ENCODE assay signal across 8 mouse cellular contexts in the genomic region with DNA sequence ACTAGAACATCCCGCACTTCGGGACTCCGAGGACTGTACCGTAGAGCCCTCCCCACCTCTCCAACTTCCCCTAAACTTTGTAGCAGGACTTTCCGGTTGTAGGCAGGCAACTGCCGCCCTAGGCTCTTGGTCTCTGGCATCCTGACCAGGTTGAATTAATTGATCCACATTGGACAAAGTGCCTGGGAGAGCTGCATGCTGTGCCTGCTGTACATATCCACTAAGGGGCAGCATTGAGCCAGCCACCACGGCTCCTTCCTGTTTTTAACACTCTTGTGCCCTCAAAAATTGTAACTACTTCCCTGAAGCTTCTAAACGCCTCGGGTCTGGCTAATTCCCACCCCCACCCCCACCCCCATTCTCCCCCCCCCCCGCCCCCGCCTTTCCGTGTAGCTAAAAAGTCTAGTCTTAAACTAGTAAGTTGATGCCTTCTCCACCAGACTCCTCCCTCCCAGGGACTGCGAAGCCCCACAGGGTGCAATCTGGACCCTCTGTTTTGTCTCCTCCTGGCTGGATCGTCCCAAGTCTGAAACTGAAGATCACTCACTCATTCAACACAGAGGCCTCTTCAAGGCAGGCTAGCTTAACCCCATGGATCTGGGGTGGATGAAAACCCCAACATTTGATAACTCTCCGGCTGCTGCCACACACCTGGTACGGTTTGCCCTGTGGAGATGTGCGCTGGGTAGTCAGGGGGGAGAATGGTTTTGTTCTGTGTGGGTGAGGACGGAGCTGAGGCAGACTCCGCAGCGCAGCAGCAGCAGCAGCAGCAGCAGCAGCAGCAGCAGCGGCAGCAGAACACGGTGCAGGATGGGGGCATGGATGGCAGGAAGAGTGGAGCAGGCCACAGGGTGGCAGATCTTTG.
A peak's percentile ranks its signal among the peaks of the same experiment; 100 is the strongest.
DNase-seq lines count a peak whose midpoint lies in the region; ATAC-seq and TF ChIP-seq lines count a peak whose summit lies in the region.

No protein-coding gene starts in this region.

- H3K27me3 ChIP-seq in liver, adult 2 months (ENCODE audit: control insufficient read depth, insufficient read depth, low read length), result no peaks in the 10 kb centered on the region
- peaks cover 9% of the 10 kb centered on the region; the same call in 1 of the 2 replicates for H3K27me3 ChIP-seq in liver, embryonic 12.5 days (replicated peaks)
- peaks cover 4% of the 10 kb centered on the region for H3K27me3 ChIP-seq in Patski
- peaks cover 3% of the 10 kb centered on the region; the same call in 1 of the 2 replicates for H3K27me3 ChIP-seq in embryonic facial prominence, embryonic 15.5 days
- no peaks in the 10 kb centered on the region for H3K27me3 ChIP-seq in intestine, embryonic 16.5 days (replicated peaks; ENCODE audit: control insufficient read depth, insufficient read depth, low read length)
- H3K27me3 ChIP-seq in stomach, embryonic 16.5 days (ENCODE audit: control insufficient read depth, insufficient read depth, low read length), result no peaks in the 10 kb centered on the region; the same call in 1 of the 2 replicates

- H3K9ac ChIP-seq in liver, adult 2 months (ENCODE audit: low read depth, low read length), result no peak overlapping the region
- no peak overlapping the region for H3K9ac ChIP-seq in liver, embryonic 12.5 days
- H3K9ac ChIP-seq in embryonic facial prominence, embryonic 15.5 days, result no peak overlapping the region
- H3K9ac ChIP-seq in intestine, embryonic 16.5 days (ENCODE audit: low read depth, low read length), result no peak overlapping the region
- no peak overlapping the region for H3K9ac ChIP-seq in stomach, embryonic 16.5 days (ENCODE audit: low read length)

- no peaks in the 10 kb centered on the region for H3K79me2 ChIP-seq in liver, adult 2 months (ENCODE audit: control insufficient read depth, insufficient read depth, low read length)

- H3K36me3 ChIP-seq in liver, adult 2 months (ENCODE audit: control insufficient read depth, insufficient read depth, low read length), result no peaks in the 10 kb centered on the region
- no peaks in the 10 kb centered on the region for H3K36me3 ChIP-seq in liver, embryonic 12.5 days
- H3K36me3 ChIP-seq in embryonic facial prominence, embryonic 15.5 days, result no peaks in the 10 kb centered on the region
- no peaks in the 10 kb centered on the region for H3K36me3 ChIP-seq in intestine, embryonic 16.5 days (ENCODE audit: control insufficient read depth, insufficient read depth, low read length)
- H3K36me3 ChIP-seq in stomach, embryonic 16.5 days (ENCODE audit: control insufficient read depth, insufficient read depth, low read length), result no peaks in the 10 kb centered on the region

- in situ Hi-C loops in Patski (cut with MboI; ENCODE audit: low pct_unique_long_range_greater_than_20kb), result loop anchor here (5.0 kb wide), 3 partner anchors 328 to 563 kb away; no protein-coding TSS in a partner anchor

- CTCF ChIA-PET in Patski (lab: Charles Lee), result interaction anchor here (1.2 to 1.5 kb wide), 4 partner anchors 9 to 446 kb away, joined by 3 to 6 read pairs (median 4); no protein-coding TSS in a partner anchor

- H3K4me1 ChIP-seq in liver, adult 2 months (ENCODE audit: control insufficient read depth, insufficient read depth, low read length), result no peaks in the 10 kb centered on the region
- H3K4me1 ChIP-seq in liver, embryonic 12.5 days, result peaks cover 9% of the 10 kb centered on the region; the same call in 1 of the 2 replicates
- H3K4me1 ChIP-seq in embryonic facial prominence, embryonic 15.5 days, result peaks cover 15% of the 10 kb centered on the region
- H3K4me1 ChIP-seq in intestine, embryonic 16.5 days (ENCODE audit: control insufficient read depth, insufficient read depth, low read length), result peaks cover 3% of the 10 kb centered on the region; the same call in 1 of the 2 replicates
- H3K4me1 ChIP-seq in stomach, embryonic 16.5 days (ENCODE audit: control insufficient read depth, insufficient read depth, low read length), result no peaks in the 10 kb centered on the region

- TF ChIP-seq POLR2A in liver, adult 2 months (IDR thresholded peaks at IDR 0.05; ENCODE audit: extremely low read depth, insufficient read depth, low read length), result no peak

- peak; percentile 87 for TF ChIP-seq CTCF in liver, adult 2 months (IDR thresholded peaks at IDR 0.05; ENCODE audit: low read depth, low read length)
- TF ChIP-seq CTCF in Patski (IDR thresholded peaks at IDR 0.05), result peak; percentile 68

- peak; percentile 41 for DNase-seq in liver, adult 2 months (ENCODE audit: extremely low read depth, low read depth, low spot score)
- no peak for DNase-seq in Patski (ENCODE audit: low read depth, low spot score)
- peak; percentile 49 for DNase-seq in lung, postnatal 36 days
- DNase-seq in layer of hippocampus, adult 11-12 months (ENCODE audit: low spot score), result no peak

- WGBS in liver, adult 2 months, result 37% methylated on average over 22 of the region's 22 CpGs
- 37% methylated on average over 21 of the region's 22 CpGs for WGBS in liver, embryonic 12.5 days (ENCODE audit: insufficient replicate concordance)
- WGBS in embryonic facial prominence, embryonic 15.5 days, result 26% methylated on average over 21 of the region's 22 CpGs
- WGBS in intestine, embryonic 16.5 days, result 43% methylated on average over 22 of the region's 22 CpGs
- WGBS in stomach, embryonic 16.5 days, result 37% methylated on average over 22 of the region's 22 CpGs

- ATAC-seq in liver, embryonic 12.5 days, result no peak
- no peak for ATAC-seq in Patski
- no peak for ATAC-seq in embryonic facial prominence, embryonic 15.5 days (ENCODE audit: insufficient number of reproducible peaks, low FRiP score, low TSS enrichment, low read depth)
- ATAC-seq in intestine, embryonic 16.5 days, result no peak
- ATAC-seq in stomach, embryonic 16.5 days (ENCODE audit: insufficient read depth, low FRiP score), result no peak

- H3K4me3 ChIP-seq in liver, adult 2 months (ENCODE audit: insufficient read depth, low read depth, low read length), result no peak overlapping the region
- H3K4me3 ChIP-seq in liver, embryonic 12.5 days, result no peak overlapping the region
- H3K4me3 ChIP-seq in embryonic facial prominence, embryonic 15.5 days (replicated peaks), result peak overlapping the region; percentile 25
- no peak overlapping the region for H3K4me3 ChIP-seq in intestine, embryonic 16.5 days (ENCODE audit: low read length)
- H3K4me3 ChIP-seq in stomach, embryonic 16.5 days (replicated peaks; ENCODE audit: low read length), result no peak overlapping the region

- H3K27ac ChIP-seq in liver, adult 2 months (replicated peaks; ENCODE audit: insufficient read depth, low read depth, low read length), result no peak overlapping the region
- H3K27ac ChIP-seq in liver, embryonic 12.5 days, result no peak overlapping the region
- no peak overlapping the region for H3K27ac ChIP-seq in embryonic facial prominence, embryonic 15.5 days (replicated peaks)
- no peak overlapping the region for H3K27ac ChIP-seq in intestine, embryonic 16.5 days (ENCODE audit: low read length)
- H3K27ac ChIP-seq in stomach, embryonic 16.5 days (ENCODE audit: low read length), result no peak overlapping the region

- POLR2A ChIA-PET in Patski (lab: Charles Lee), result no interaction called here

- H3K9me3 ChIP-seq in liver, embryonic 12.5 days (replicated peaks), result no peaks in the 10 kb centered on the region
- H3K9me3 ChIP-seq in embryonic facial prominence, embryonic 15.5 days (replicated peaks), result no peaks in the 10 kb centered on the region
- no peaks in the 10 kb centered on the region for H3K9me3 ChIP-seq in intestine, embryonic 16.5 days (ENCODE audit: control insufficient read depth, low read length)
- no peaks in the 10 kb centered on the region for H3K9me3 ChIP-seq in stomach, embryonic 16.5 days (replicated peaks; ENCODE audit: control insufficient read depth, low read length)

- H3K4me2 ChIP-seq in liver, embryonic 12.5 days, result no peak overlapping the region
- H3K4me2 ChIP-seq in embryonic facial prominence, embryonic 15.5 days (replicated peaks), result peak overlapping the region; percentile 43
- H3K4me2 ChIP-seq in intestine, embryonic 16.5 days (ENCODE audit: low read depth, low read length), result peak overlapping the region; percentile 30
- peak overlapping the region; percentile 22; the same call in 1 of the 2 replicates for H3K4me2 ChIP-seq in stomach, embryonic 16.5 days (ENCODE audit: low read depth, low read length)

Comparison
In these comparisons a context has a peak if more than half of its experiments do, and no peak if none do; other contexts are left out.
1. DNase-seq: peak in liver, adult 2 months (single experiment) and lung, postnatal 36 days (single experiment); none in Patski (single experiment) and layer of hippocampus, adult 11-12 months (single experiment).